Mouse (Mus musculus) adrenal gland, postnatal 10 days (tissue): ENCODE results near the gene Ticam1. TPM values are rescaled to one million over a fixed set of nuclear protein-coding genes. Genes with fewer than 3 reads are reported as not detected.

ENCODE experiments used
- DNase-seq: peaks from one replicate; pipeline ENCODE4 v3.0.0; 2021; ENCODE audit warnings: mixed read lengths
- long read RNA-seq, 2 experiments: library from polyadenylated mRNA; stranded (forward); transcript quantifications; one replicate each; pipeline ENCODE4 v2.0.0; 2021
- total RNA-seq, 2 experiments: library from RNA; stranded (reverse); gene quantifications; 2 replicates each; pipeline ENCODE4 v1.2.3; 2021

Gene Ticam1
- 10 to 100 TPM; 16.6 to 18.1 TPM for total RNA-seq
- long read RNA-seq, experiment 1, partial matches to known transcripts: 0 of 6 reads
- long read RNA-seq, experiment 1, other reads (novel, unspliced or antisense): 5 of 6 reads
- long read RNA-seq, experiment 2, transcript Ticam1-201 (2 exons, 2,992 nt): major isoform, 7 of 9 reads
- long read RNA-seq, experiment 2, partial matches to known transcripts: 2 of 9 reads
- long read RNA-seq, experiment 2, other reads (novel, unspliced or antisense): 0 of 9 reads

DNA sequence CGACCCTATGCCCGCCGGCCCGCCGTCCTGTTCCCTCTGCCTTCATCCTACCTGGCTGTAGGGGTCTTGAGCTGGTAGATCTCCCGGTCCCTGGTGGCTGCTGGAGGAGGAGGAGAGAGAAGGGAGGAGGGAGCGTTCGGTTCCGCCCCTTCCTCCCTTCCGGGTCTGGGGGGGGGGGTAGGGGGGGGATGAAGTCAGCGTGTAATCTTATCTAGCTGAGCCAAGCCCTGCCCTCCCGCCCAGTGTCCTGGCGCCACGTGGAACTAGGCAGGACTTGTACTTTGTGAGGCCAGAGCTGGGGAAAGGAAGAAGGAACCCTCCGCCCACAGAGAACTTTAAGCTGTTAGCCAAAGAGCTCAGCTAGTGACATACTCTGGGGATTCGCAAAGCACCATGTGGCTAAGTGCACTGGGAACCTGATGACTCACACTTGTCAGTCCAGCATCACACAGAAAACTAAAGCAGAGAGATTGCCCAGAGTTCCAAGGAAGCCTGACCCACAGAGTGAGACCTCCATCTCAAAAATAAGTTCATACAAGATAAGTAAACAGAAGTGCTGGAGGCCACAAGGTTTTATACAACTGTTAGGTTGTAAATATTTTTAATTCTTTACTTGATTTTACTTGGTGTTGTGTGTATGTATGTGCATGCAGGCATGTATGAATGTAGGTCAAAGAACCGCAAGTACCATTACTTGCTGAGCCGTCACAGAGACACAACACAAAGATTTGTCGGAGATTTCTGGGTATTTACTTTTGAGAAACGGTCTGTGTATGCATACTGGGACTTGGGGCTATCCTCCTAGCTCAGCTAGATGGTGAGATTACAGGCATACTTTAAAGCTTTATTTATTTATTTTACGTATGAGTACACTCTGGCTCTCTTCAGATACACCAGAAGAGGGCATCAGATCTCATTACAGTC is at the start of gene Ticam1:
TSS of gene Ticam1 (minus strand) at position 144 of the 924 bp plus-strand sequence.
- DNase-seq: peak; percentile 94

DNA sequence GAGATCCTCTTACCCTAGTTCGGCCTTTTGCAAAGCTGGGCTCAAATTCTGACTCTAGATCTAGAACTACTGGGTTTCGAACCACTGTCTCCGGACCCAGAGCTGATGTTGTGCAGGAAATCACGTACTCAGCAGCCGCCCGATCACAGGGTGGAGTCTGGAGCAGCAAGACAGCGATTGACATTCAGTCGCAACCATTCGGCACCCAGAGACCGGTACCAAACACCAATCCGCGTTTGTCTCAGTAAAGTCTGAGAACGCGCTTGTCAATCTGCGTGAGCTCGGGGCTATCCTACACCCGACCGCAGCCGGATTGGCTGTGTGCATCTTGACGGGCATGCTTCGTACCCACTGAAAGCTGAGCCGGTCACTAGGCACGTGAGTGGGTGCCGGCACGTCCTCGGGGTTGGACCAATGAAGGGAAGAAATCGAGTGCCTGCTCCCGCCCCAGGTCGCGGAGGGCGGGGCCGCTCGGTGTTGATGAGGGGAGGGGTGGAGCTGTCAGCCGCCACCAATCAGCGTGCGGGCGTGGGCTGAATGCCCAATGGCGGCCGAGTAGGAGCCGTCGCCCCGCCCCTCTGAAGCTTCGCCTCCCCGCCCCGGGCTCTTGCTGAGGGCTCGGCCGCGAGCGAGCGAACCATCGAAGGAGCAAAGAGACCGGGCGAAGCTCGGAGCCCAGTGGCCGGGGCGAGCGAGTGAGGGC is 49.0 kb upstream of the Ticam1 start, which contains the start of gene Kdm4b:
TSS of gene Kdm4b (plus strand) at position 613 of the 703 bp plus-strand sequence.
- DNase-seq: peak; percentile 99

DNA sequence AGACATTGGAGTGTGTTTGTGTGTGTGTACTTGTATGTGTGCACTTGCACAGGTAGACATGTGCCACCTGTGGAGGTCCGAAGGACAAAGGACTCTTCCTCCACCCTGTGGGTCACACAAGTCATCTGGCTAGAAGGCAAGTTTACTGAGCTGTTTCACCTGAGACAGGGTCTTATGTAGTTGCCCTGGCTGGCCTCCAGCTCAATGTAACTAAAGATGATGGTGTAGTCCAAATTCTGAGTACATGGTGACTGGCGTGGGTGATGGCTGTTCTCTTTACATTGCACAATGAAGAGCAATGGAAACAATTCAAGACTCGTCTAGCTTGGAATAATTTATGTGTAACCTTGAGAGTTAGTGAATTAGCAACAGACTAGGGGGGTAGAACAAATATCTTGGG is 47.8 kb upstream of the Ticam1 start:
- DNase-seq: no peak

DNA sequence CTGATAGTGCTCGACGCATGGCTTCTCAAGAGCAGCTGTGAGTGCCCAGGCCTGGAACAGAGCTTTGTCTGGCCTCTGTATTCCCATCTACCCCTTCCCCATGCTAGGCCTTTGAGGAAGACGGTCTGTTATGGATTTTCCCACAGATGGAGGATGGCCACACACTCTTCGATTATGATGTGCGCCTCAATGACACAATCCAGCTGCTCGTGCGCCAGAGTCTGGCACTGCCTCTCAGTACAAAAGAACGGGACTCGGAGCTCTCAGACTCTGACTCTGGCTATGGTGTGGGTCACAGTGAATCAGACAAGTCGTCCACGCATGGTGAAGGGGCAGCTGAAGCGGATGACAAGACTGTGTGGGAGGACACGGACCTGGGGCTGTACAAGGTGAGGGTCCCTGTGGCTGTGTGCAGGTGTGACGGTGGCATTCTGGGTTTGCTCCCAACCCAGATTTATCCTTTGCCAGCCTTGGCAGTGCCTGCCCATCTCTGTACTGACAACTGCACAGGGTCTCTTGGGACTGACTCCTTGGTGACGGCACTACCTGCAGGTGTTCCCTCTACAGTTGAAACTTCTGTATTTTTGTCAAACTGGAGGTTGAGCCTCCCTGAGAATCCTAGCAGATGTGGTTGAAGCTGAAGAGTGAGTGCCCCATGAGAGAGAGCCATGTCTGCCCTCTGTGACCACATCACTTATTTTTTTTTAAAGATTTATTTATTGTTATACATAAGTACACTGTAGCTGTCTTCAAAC is 32.8 kb upstream of the Ticam1 start:
- DNase-seq: no peak

DNA sequence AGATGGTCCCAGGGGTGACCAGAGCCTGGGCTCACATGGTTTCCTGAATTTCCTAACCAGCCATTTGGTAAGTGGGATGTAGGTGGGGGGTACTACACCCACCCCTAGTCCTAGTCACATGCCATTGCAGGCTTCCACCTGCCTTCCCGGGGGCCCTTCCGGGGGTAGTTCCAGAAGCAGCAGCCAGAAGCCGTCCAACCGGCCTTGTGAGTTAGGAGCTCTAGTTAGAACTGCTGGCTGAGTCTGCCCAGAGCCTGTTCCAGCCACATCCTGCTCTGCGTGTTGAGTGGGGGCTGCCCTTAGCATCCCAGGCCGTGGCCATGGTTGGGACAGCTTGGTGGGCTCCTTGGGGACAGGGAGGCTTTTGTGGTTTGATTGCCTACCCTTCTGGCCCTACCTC is 31.5 kb upstream of the Ticam1 start:
- DNase-seq: no peak

DNA sequence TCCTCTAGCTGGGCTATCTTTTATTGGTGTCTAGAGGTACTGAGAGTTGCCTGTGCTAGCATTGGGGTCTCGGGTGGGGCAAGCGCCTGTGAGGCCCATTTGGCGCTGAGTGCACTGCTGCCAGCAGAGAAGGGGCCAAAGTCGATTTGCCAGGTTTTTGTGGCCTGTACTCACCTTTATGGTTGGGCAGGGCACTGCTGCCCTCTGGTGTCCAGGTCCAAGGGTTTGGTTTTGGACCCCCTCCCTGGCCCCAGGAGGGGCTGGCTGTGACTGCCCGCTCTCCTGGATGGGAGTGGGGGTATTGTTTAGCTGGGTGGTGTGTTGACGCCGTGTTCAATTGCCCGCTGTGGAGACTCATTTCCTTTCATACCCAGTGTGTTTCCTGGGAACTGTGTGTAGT is 29.2 kb upstream of the Ticam1 start:
- peak; percentile 35 for DNase-seq

DNA sequence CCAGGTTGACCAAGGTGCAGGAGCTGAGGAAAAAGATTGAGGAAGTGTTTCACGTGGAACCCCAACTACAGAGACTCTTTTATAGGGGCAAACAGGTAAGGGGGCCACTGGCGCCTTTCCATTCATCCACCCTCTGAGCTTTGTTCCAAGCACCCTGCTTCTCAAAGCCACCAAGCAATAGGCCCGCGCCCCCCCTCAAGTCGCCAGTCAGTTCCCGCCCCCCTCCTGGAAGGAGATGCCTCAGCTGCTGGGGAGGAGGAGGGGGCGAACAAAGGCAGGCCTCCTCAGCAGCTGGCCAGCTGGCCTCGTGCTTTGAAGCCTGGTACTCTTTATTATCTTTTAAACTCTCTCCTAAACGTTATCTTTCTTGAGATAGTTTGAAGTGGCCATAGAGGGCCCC is 28.6 kb upstream of the Ticam1 start:
- DNase-seq: no peak

DNA sequence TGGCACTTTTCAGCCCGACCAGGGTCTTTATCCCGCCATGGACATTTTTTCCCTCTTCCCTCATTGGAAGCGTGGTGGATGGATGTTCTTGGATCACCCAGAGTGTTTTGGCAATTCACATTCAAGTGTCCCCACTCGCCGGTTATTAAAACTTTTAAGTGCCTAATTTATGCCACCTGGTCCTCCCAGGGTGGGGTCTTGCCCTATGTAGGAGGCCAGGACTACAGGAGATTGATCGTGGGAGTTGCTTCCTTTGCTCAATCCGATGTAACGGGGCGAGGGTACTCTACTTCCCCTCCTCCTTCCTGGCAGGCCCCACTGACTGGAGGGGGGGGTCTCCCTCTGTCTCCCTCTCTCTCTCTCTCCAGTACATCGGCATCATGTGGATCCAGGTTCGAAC is 28.1 kb upstream of the Ticam1 start:
- DNase-seq: no peak

DNA sequence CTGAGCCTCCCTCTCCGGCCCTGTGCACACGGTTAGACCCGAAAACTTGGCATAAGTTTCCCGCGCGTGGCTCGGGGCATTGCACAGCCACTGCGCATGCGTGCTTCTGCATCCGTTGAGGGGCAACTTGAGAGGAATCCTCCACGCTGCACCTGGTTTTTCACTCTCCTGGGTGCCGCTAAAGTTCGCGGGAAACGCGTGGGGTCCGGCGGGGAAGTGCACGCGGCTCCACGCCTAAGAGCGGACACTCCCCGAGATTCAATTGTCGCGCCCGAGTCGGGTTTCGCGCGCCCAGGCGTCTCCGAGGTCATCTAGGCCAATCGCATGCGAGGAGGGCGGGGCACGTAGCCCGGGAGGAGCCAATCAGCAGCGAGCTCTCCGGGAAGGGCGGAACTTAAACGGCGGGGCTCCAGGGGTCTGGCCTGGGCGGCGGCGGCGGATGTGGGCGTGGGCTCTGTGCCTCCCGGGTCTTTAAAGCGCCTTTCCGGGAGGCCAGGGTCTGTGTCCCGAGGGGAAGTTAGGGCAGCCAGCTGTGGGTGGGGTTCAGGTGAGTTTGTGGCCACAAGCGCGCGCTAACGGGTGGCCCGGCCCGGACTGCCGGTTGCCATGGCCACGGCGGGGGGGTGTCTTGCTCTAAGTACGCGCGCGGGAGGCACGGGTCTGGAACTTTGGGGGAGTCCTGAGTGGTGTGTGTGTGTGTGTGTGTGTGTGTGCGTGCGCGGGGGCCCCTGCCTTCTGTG is 27.4 kb upstream of the Ticam1 start:
- DNase-seq: peak; percentile 98

DNA sequence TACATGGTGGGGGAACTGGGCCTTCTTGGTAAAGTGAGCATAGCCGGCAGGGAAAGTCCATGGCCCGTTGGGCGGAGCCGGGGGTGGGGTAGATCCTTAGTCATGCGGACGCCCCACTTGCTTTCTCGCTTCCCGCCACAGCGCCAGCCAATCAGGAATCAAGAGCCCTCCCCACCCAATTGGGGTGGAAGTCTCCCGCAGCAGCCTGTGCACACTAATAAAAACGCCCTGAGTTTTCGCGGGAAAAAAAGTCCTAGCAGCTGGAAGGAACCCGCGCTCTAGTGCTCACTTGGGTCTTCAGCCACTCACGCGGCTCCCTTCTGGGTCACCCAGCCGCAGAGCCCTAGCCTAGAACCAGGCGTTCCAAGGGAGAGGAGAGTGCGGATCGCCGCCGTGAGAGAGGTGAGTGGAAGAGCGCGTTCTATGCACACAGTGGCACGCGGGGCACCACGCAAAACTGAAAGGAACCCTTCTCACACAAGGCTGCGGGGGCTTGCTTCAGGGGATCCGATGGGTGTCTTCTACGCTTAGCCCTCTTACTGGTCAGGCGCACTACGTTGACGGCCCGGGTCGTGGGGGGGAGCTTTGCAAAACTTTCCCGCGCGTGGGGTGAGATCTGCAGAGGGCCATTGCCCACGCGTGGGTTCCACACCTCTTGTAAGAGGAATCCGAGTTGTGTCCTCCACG is 26.7 kb upstream of the Ticam1 start, which contains the start of gene Uhrf1:
TSS of gene Uhrf1 (plus strand) at position 162 of the 687 bp plus-strand sequence.
- peak; percentile 92 for DNase-seq

DNA sequence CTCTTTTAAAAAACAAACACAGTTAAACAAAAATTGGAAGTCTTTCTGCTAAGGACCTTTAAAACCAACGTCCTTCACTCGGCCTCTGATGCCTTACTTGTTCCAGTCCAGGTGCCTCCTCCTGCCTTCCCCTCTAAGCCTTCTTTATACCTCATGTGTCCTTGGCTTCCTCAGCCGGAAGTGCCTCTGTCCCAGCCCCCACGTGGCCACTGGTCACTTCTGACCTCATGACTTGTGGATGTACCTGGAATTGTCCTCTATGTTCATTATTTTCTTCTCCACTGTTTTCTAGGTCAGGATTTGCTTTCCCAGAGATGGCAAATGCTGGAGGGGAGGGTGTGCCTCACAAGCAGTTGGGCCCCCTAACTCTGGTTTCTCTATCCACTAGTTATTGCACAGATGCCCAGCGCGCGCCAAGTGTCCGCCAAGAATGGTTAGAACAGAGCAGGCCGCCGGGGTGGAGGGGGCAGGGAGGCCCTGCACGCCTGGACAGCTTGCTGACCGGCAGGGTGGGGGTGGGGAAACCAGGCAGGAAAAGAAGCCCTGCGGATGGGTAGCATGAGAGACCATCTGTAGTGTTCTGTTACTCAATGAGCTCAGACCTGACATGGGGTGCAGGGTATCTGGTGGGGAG is 25.9 kb upstream of the Ticam1 start:
- DNase-seq: peak; percentile 77

DNA sequence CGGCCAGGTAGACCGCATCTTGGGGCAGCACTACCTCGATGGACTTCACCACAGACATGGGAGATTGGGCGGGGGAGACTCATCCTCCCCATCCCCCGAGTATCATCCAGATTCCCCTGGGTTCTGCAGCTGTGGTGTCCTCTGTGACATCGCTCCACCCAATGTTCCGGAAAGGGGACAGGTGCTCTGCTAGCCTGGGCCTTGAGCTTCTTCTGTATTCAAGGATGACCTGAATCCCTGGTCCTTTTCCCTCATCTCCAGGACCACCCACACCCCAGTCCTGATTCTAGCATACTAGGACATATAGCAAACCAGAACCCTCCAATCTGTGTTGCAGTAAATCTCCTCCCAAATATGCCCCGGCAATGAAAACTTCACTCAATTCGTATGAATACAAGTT is 23.6 kb upstream of the Ticam1 start, which contains the start of gene Arrdc5:
TSS of gene Arrdc5 (minus strand) at position 101 of the 400 bp plus-strand sequence.
- DNase-seq: no peak

DNA sequence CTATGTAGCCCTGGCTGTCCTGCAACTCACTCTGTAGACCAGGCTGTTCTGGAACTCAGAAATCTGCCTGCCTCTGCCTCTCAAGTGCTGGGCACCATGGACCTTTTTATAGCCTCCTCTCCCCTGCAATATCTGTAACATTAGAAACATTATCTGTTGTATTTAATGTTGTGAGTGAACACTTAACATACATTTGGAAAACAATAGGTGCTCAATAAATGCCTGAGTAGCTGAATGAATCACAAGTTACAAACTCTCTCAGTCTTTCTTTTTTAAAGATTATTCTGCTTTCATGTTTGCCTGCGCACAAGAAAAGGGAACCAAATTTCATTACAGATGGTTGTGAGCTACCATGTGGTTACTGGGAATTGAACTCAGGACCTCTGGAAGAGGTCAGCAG is 21.7 kb upstream of the Ticam1 start:
- DNase-seq: no peak

DNA sequence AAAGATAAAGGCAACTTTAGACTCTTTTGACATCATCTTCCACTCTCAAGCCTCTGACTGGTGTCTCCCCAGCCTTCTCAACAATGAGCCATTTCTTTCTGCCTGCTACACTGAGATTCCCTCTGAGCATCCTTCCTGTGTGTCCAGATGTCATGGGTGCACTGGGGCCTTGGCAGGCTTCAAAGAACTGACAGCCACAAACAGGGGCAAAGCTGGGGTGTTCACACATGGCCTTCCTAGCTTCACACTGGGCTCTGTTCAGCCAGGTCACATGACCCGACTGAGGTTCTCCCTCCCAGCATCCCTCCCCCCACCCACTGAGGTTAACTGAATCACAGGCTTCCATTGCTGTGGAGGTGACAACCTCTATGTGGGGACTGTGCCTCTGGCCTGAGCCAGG is 19.6 kb upstream of the Ticam1 start:
- DNase-seq: no peak

DNA sequence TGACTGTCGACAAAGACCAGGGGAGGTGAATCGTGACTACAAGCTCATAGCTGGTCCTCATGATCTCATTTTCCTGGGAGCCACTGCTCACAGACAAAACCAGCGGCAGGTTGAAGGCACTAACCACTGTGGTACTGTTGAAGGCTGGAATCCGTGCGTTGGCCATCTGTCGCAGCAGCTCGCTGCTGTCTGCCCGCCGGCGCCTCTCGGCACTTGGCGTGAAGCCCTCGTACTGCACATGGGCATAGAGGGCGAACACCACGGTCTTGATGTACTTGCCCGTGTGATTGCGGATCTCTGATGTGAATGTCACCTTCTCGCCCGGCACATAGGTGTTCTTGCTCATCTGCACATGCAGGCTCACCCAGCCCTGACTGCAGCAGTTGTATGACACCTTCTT is 17.7 kb upstream of the Ticam1 start:
- DNase-seq: no peak

DNA sequence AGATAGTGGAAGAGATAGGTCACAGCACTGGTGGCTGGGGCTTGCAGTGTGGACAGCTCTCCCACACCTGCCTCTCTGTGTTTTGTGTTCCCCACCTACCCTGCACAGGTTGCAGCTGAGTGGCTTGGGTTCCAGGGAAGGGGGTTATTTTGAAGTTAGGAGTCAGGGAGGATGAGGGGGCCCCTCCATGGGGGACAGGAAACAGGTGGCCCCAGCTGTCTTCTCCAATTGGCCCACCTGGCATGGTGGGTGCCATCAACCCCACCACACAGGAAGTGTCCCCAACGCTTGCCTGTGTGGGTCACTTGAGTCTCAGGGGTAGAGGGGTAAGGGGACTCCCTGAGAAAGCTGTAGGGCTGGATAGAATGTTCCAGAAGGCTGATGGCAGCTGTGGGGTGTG is 16.7 kb upstream of the Ticam1 start:
- DNase-seq: no peak

DNA sequence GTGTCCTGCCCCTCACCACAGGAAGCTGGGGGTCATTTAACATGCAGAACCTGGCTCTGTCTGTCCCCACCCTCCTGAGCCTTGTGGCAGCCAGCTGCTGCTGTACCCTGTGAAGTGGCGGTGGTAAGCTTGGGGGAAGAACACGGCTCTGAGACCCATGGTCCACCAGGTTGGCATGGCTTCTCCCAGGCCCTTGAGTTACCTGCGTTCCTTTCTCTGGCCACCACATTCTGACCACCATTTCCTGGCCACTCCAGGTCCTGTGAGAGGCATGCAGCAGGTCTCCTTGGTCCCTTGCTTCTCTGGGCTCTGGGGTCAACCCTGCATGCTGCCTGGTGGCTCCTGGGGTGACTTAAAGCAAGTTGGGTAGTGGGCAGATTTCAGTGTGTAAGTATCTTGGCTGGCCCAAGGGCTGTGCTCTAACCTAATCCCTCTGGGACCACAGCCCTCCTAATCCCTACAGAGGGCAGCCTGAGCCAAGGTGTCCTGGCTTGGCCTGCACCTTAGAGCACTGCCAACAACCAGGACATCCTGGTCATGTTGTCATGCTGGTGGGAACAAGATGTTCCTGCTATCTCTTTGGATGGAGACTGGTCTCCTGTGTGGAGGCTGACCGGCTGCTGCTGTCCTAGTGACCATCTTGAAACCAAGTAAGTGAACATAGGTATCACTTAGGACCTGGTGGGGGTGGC is 16.1 kb upstream of the Ticam1 start, which contains the start of gene Plin3:
TSS of gene Plin3 (minus strand) at position 343 of the 692 bp plus-strand sequence.
- peak; percentile 40 for DNase-seq

DNA sequence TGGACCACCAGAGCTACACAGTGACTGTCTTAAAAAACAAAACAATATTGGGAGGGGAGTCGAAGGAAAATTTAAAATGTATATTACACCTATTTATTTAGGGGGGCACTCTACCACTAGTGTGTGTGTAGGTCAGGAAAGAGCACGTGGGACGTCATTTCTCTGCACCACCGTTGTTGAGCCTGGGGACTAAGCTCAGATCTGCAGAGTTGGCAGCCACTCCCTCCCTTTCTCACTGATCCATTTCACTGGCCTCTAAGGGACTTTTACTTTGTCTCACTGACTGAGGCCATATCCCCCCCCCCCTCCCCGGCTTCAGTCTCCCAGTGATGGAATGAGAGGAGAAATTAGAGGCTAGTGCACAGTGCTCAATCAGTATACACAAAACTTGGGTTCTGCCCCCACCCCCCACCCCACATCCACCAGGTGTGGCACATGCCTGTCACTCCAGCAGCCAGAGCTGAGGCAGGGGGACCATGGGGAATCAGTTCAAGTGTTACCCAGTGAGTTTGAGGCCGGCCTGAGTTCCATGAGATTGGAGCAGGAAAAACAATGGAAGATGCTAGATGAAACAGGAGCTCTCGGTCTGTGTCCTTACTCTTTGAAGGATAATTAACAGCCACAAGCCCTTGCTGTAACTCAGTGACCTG is 15.4 kb upstream of the Ticam1 start:
- no peak for DNase-seq

DNA sequence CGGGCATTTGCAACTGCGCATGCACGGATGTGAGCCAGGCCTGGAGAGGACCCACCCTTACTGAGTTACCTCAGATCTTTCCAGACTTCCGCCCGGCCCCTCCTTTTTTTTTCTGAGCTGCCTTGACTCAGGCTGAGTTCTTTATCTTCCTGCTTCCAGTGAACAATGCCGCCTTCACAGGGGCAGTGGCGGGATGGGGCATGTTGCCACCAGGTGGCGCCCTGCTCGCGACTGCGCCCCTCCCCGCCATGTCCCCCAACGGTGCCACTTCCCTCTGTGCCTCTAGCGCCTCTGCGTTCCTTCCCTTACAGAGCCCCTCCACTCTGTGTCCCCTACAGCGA is 14.6 kb upstream of the Ticam1 start:
- peak; percentile 94 for DNase-seq
